Mouse (Mus musculus) left cerebral cortex, postnatal 4 days (tissue): ENCODE measurements around the gene Grcc10. TPM values are rescaled to one million over a fixed set of nuclear protein-coding genes. Genes with fewer than 3 reads are reported as not detected.

ENCODE experiments used
- DNase-seq: peaks from one replicate; pipeline ENCODE4 v3.0.0-alpha.2; 2022
- intact Hi-C: fragments of 180-260 bp; cut with DNase I; formaldehyde crosslinking; loops from one replicate; pipeline ENCODE4 v1.15.1; 2025
- microRNA-seq: library from miRNA; unstranded; fragments of <30 nt; microRNA quantifications from one replicate; pipeline ENCODE4 v1.2.0, GENCODE M21; 2022
- total RNA-seq, 2 experiments: library from RNA; stranded (reverse); gene quantifications; 2 replicates each; pipeline ENCODE4 v1.2.3; 2021

Grcc10 gene
- total RNA-seq, 2 experiments from 2014 or later: 334 to 350 TPM

GRCm38 (mm10) chr6:124706061-124706627 lies 35.0 kb downstream of the Grcc10 start:
- intact Hi-C loops: no loop called here
- DNase-seq: no peak

GRCm38 (mm10) chr6:124704417-124704816 lies 36.8 kb downstream of the Grcc10 start:
- intact Hi-C loops: no loop called here

GRCm38 (mm10) chr6:124703789-124704188 lies 37.4 kb downstream of the Grcc10 start:
- intact Hi-C loops: no loop called here
- no peak for DNase-seq

More at GRCm38 (mm10) chr6:124704417-124704816, 36.8 kb downstream of the Grcc10 start:
- DNase-seq: no peak

- DNase-seq: peak; percentile 70
- intact Hi-C loops: no loop called here
These were observed 38.4 kb downstream of the Grcc10 start for GRCm38 (mm10) chr6:124702784-124703103.

- intact Hi-C loops: no loop called here
These were observed 38.9 kb downstream of the Grcc10 start for GRCm38 (mm10) chr6:124702102-124702783.

GRCm38 (mm10) chr6:124701338-124701737 lies 39.8 kb downstream of the Grcc10 start:
- intact Hi-C loops: no loop called here
- DNase-seq: no peak

More at GRCm38 (mm10) chr6:124702102-124702783, 38.9 kb downstream of the Grcc10 start:
- DNase-seq: no peak

- intact Hi-C loops: no loop called here
These were observed 41.1 kb downstream of the Grcc10 start for GRCm38 (mm10) chr6:124699962-124700610.

GRCm38 (mm10) chr6:124699366-124699765 lies 41.8 kb downstream of the Grcc10 start:
- DNase-seq: no peak
- intact Hi-C loops: no loop called here

More at GRCm38 (mm10) chr6:124699962-124700610, 41.1 kb downstream of the Grcc10 start:
- DNase-seq: peak; percentile 60

GRCm38 (mm10) chr6:124698751-124699150 lies 42.4 kb downstream of the Grcc10 start:
- DNase-seq: no peak
- intact Hi-C loops: no loop called here

- intact Hi-C loops: no loop called here
- no peak for DNase-seq
These were observed 44.6 kb downstream of the Grcc10 start for GRCm38 (mm10) chr6:124696441-124697150.

GRCm38 (mm10) chr6:124694166-124694955 lies 46.8 kb downstream of the Grcc10 start:
- intact Hi-C loops: no loop called here
- peak; percentile 73 for DNase-seq

GRCm38 (mm10) chr6:124693243-124693981 lies 47.8 kb downstream of the Grcc10 start:
- intact Hi-C loops: no loop called here
- DNase-seq: no peak

GRCm38 (mm10) chr6:124690517-124690916 lies 50.7 kb downstream of the Grcc10 start:
- intact Hi-C loops: no loop called here

More at GRCm38 (mm10) chr6:124690517-124690916, 50.7 kb downstream of the Grcc10 start:
- no peak for DNase-seq

Small RNA genes lying within 50 kb of the gene (microRNA-seq; reads per million reads assigned to microRNA genes)
- 30.1 reads per million, percentile 40 among the genes with 10 or more reads in this experiment for gene Mir141
- 594 reads per million, percentile 71 among the genes with 10 or more reads in this experiment for gene Mir200c

Other genes with a start within 250 kb of the Grcc10 start
- under 1 TPM; 0.18 to 0.20 TPM for gene C1rl, start 248.3 kb downstream of the Grcc10 start, total RNA-seq
- gene C1ra, start 229.0 kb downstream of the Grcc10 start, total RNA-seq: under 1 TPM; 0.38 to 0.62 TPM
- gene C1s1, start 199.0 kb downstream of the Grcc10 start, total RNA-seq: 1 to 10 TPM in 1 of 2 experiments, under 1 TPM in 1; 0.28 to 1.1 TPM
- not detected for gene C1rb, start 171.1 kb downstream of the Grcc10 start, total RNA-seq
- 1 to 10 TPM in 1 of 2 experiments, under 1 TPM in 1; 0.28 to 1.0 TPM for gene C1s2, start 105.3 kb downstream of the Grcc10 start, total RNA-seq
- gene Lpcat3, start 78.3 kb downstream of the Grcc10 start, total RNA-seq: 10 to 100 TPM; 36.9 to 39.8 TPM
- 10 to 100 TPM; 56.7 to 56.9 TPM for gene Emg1, start 29.2 kb downstream of the Grcc10 start, total RNA-seq
- gene Phb2, start 29.0 kb downstream of the Grcc10 start, total RNA-seq: 100 to 1,000 TPM; 169 to 170 TPM
- 1 to 10 TPM; 3.3 to 9.2 TPM for gene Ptpn6, start 2.7 kb downstream of the Grcc10 start, total RNA-seq
- not detected for gene Gm45234, start 14.6 kb upstream of the Grcc10 start, total RNA-seq
- 100 to 1,000 TPM; 174 to 180 TPM for gene Atn1, start 15.2 kb upstream of the Grcc10 start, total RNA-seq
- 100 to 1,000 TPM; 190 to 217 TPM for gene Eno2, start 28.3 kb upstream of the Grcc10 start, total RNA-seq
- gene Lrrc23, start 38.4 kb upstream of the Grcc10 start, total RNA-seq: 1 to 10 TPM; 2.1 to 4.3 TPM
- 1 to 10 TPM; 4.1 TPM for gene Spsb2, start 67.3 kb upstream of the Grcc10 start, total RNA-seq
- gene Tpi1, start 72.9 kb upstream of the Grcc10 start, total RNA-seq: 100 to 1,000 TPM; 275 to 296 TPM
- 100 to 1,000 TPM; 192 to 202 TPM for gene Usp5, start 88.1 kb upstream of the Grcc10 start, total RNA-seq
- gene Cdca3, start 88.2 kb upstream of the Grcc10 start, total RNA-seq: 10 to 100 TPM in 1 of 2 experiments, 1 to 10 TPM in 1; 6.9 to 10.8 TPM
- gene Gnb3, start 98.9 kb upstream of the Grcc10 start, total RNA-seq: under 1 TPM; 0.32 to 0.46 TPM
- 10 to 100 TPM; 55.9 to 56.1 TPM for gene P3h3, start 116.4 kb upstream of the Grcc10 start, total RNA-seq
- gene Gpr162, start 122.6 kb upstream of the Grcc10 start, total RNA-seq: 100 to 1,000 TPM; 145 to 164 TPM
- gene Cd4, start 146.8 kb upstream of the Grcc10 start, total RNA-seq: 1 to 10 TPM in 1 of 2 experiments, under 1 TPM in 1; 0.52 to 1.2 TPM
- 1 to 10 TPM; 1.7 to 2.3 TPM for gene Lag3, start 170.3 kb upstream of the Grcc10 start, total RNA-seq
- gene Ptms, start 178.7 kb upstream of the Grcc10 start, total RNA-seq: 1,000 to 10,000 TPM; 1,603 to 1,633 TPM
- 100 to 1,000 TPM; 467 to 469 TPM for gene Mlf2, start 190.0 kb upstream of the Grcc10 start, total RNA-seq
- 10 to 100 TPM; 67.8 to 72.6 TPM for gene Cops7a, start 224.2 kb upstream of the Grcc10 start, total RNA-seq